Mouse (Mus musculus) T-helper 17 cell (primary cell): Measurements from ENCODE around the gene Gm21738.
"Not testable (repeated sequence)": the region's sequence is repeated elsewhere in the genome, so short reads cannot be mapped to it uniquely, and the experiment has no call there.

Experiments used
- in situ Hi-C, 2 experiments: fragments of 300-600 bp; cut with MboI, MseI; formaldehyde crosslinking; loops; 1 replicate in 1 of 2; 2 replicates in 1 of 2; pipeline ENCODE4 v1.15.1; 2025; ENCODE audit warnings: high pct_unique_total_duplicates in 2 of 2

The Gm21738 gene

DNA sequence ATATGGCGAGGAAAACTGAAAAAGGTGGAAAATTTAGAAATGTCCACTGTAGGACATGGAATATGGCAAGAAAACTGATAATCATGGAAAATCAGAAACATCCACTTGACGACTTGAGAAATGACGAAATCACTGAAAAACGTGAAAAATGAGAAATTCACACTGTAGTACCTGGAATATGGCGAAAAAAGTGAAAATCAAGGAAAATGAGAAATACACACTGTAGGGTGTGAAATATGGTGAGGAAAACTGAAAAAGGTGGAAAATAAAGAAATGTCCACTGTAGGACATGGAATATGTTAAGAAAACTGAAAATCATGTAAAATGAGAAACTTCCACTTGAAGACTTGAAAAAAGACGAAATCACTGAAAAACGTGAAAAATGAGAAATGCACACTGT, at the start of gene Gm21738:
Gene Gm21738, minus strand, starts transcription at position 101 of the 400 bp plus-strand sequence.
- in situ Hi-C loops, result not testable (repeated sequence)

GRCm38 (mm10) chr14:19383741-19384140, 35.0 kb downstream of the Gm21738 start:
- in situ Hi-C loops, result not testable (repeated sequence)
